Mouse (Mus musculus) megakaryocyte, embryonic 14.5 days (primary cell): ENCODE measurements around the gene Zxdb. TPM values are rescaled to one million over a fixed set of nuclear protein-coding genes. Genes with fewer than 3 reads are reported as not detected.
"Not testable (repeated sequence)": the region's sequence is repeated elsewhere in the genome, so short reads cannot be mapped to it uniquely, and the experiment has no call there.

Experiments
- H3K27me3 ChIP-seq: replicated peaks from 2 replicates; pipeline ENCODE3; 2012; ENCODE audit warnings: inconsistent platforms
- H3K36me3 ChIP-seq: replicated peaks from 2 replicates; pipeline ENCODE3; 2012; ENCODE audit warnings: low read length, inconsistent platforms, mixed read lengths
- H3K4me1 ChIP-seq: 2 replicates; pipeline ENCODE4 v1.6.1; 2012; ENCODE audit warnings: inconsistent platforms
- H3K4me3 ChIP-seq: replicated peaks from 2 replicates; pipeline ENCODE3; 2012; ENCODE audit warnings: moderate library complexity, mild to moderate bottlenecking, inconsistent platforms
- H3K9me3 ChIP-seq: 2 replicates; pipeline ENCODE4 v1.6.1; 2012; ENCODE audit warnings: inconsistent platforms
- FLI1 ChIP-seq: IDR thresholded peaks from 2 replicates; pipeline ENCODE4 v1.6.1; 2012; ENCODE audit warnings: low read length, inconsistent platforms, mixed read lengths
- GATA1 ChIP-seq: IDR thresholded peaks from 3 replicates; pipeline ENCODE4 v1.6.1; 2012; ENCODE audit warnings: mixed read lengths, low read length, inconsistent platforms, borderline replicate concordance
- polyA plus RNA-seq: library from polyadenylated mRNA; stranded (reverse); fragments of >175 nt; gene quantifications from 2 replicates; pipeline ENCODE4 v1.2.3, GENCODE M21; 2012; ENCODE audit warnings: low replicate concordance; ENCODE audit not compliant: insufficient read depth

Zxdb gene
- 0.07 TPM in 1 of 2 replicates, not detected in the other for polyA plus RNA-seq

DNA sequence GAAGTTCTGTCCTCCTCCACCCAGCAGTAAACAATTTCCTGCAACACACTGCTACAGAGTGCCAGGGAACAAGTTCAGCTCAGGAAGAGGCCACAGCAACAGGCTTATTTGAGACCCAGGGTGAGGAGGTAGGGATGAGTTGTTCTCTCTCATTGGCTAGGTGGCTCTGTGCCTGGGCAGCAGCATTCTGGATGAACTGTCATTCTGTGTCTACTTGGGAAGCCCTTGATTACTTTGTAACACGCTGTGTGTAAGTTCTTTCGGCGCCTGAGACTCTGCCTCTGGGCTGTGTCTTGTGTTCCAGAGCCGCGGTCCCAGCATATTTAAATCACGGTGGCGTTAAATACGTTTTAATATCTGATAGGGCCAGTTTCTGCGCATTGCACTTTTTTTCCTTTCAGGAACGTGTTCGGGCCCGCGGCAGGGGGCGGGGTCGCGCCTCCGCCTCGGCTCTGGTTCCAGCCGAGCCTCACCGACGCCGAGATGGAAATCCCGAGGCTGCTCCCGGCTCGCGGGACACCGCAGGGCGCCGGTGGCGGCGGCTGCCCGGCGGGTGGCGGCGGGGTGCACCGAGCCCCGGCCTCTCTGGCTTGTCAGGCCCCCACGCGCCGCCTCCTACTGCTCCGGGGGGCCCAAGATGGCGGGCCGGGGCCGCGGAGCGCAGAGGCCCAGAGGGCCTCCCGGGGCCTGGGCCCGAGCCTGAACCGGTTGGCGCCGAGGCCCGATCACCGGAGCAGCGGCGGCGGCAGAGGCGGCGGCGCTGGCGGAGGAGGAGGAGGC is at the start of gene Zxdb:
TSS of gene Zxdb (plus strand) at position 378 of the 780 bp plus-strand sequence.
- H3K4me1 ChIP-seq, H3K9me3 ChIP-seq, H3K27me3 ChIP-seq, H3K36me3 ChIP-seq: not testable (repeated sequence)
- peak within 1 kb of the TSS; percentile 72 for H3K4me3 ChIP-seq

GRCm38 (mm10) chrX:94674977-94675376 is 49.4 kb upstream of the Zxdb start:
- H3K4me1 ChIP-seq: 0 out of 2 replicates have a peak, but pooled peaks cover 3% of the 10 kb centered on the region
- TF ChIP-seq GATA1 (no peak), FLI1 (no peak)
- no peaks in the 10 kb centered on the region for H3K9me3 ChIP-seq
- no peaks in the 10 kb centered on the region for H3K36me3 ChIP-seq
- H3K27me3 ChIP-seq: peaks cover 2% of the 10 kb centered on the region
- no peak overlapping the region for H3K4me3 ChIP-seq

DNA sequence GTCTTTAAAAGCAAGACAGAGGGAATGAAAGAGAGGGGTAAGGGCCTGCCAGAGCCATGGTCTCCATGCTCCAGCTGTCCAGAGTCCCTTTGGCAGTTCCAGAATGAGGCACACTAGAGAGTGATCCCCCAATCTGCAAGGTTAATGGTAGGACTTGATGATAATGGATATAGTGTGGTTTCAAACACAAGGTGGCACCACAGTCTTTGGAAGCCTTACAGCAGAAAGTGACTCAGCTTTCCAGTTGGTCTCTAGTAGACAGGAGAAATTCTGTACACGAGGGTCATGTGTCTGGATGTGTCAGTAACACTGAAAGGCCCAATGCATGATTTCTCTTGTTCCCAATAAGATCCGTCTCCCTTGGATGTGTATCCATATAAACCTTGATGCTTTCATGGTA is 42.8 kb upstream of the Zxdb start:
- H3K27me3 ChIP-seq, H3K9me3 ChIP-seq, H3K36me3 ChIP-seq, H3K4me1 ChIP-seq, H3K4me3 ChIP-seq: not testable (repeated sequence)

GRCm38 (mm10) chrX:94689593-94689992 is 34.8 kb upstream of the Zxdb start:
- not testable (repeated sequence) for H3K27me3 ChIP-seq, H3K4me1 ChIP-seq, H3K4me3 ChIP-seq, H3K36me3 ChIP-seq, H3K9me3 ChIP-seq

GRCm38 (mm10) chrX:94706676-94707075 is 17.7 kb upstream of the Zxdb start:
- not testable (repeated sequence) for H3K27me3 ChIP-seq, H3K4me1 ChIP-seq, H3K36me3 ChIP-seq, H3K9me3 ChIP-seq, H3K4me3 ChIP-seq

DNA sequence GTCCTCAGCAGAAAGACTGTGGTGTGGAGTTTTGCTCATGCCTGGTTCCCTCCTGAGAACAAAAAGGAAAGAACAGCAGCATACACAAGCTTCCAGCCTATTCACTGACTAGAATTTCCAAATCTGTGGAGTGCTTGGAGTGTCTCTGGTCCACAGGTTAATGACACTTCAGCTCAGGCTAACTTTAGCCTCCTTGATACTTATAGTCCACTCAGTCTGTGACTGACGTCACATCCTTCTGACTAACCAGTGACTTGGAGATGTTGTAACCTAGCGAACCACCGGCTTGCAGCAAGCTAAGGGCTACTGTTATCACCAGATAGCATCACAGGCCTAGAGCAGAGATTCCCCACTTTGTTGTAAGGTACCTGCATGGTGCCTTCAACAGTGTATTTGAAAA is 14.6 kb upstream of the Zxdb start:
- H3K9me3 ChIP-seq, H3K27me3 ChIP-seq, H3K4me1 ChIP-seq, H3K4me3 ChIP-seq, H3K36me3 ChIP-seq: not testable (repeated sequence)

GRCm38 (mm10) chrX:94724972-94725569 is 702 bp downstream of the Zxdb start:
- peak overlapping the region; percentile 72 for H3K4me3 ChIP-seq

DNA sequence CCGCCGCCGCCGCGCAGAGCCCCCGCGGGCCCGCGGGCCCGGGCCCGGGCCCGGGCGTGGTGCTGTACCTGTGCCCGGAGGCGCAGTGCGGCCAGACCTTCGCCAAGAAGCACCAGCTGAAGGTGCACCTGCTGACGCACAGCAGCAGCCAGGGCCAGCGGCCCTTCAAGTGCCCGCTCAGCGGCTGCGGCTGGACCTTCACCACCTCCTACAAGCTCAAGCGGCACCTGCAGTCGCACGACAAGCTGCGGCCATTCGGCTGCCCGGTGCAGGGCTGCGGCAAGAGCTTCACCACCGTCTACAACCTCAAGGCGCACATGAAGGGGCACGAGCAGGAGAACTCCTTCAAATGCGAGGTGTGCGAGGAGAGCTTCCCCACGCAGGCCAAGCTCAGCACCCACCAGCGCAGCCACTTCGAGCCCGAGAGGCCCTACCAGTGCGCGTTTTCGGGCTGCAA is 1.3 kb downstream of the Zxdb start:
- H3K9me3 ChIP-seq, H3K27me3 ChIP-seq, H3K4me1 ChIP-seq, H3K36me3 ChIP-seq, H3K4me3 ChIP-seq: not testable (repeated sequence)

More at GRCm38 (mm10) chrX:94724972-94725569, 702 bp downstream of the Zxdb start:
- H3K4me1 ChIP-seq, H3K36me3 ChIP-seq, H3K9me3 ChIP-seq, H3K27me3 ChIP-seq: not testable (repeated sequence)

DNA sequence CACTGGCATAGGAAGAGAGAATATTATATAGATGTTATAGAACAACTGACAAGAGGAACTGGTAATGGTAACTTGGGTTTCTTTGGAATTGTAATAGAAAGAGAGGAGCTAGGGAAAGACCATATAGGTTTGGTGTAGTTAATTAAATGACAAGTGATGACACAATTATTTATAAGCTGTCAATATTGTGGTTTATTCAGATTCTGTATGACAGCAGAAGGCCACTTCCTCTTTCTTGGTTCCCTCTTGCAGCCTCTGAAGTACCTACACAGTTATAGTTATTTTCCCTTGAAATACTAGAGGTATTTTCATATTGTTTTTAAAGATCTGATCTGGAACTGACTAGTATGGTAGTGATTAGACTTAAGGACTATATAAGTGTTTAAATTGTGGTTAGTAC is 7.2 kb downstream of the Zxdb start:
- H3K4me1 ChIP-seq: no peaks in the 10 kb centered on the region

GRCm38 (mm10) chrX:94753733-94754132 is 29.4 kb downstream of the Zxdb start:
- no peaks in the 10 kb centered on the region for H3K4me1 ChIP-seq
- H3K9me3 ChIP-seq: no peaks in the 10 kb centered on the region
- no peak overlapping the region for H3K4me3 ChIP-seq
- peaks cover 12% of the 10 kb centered on the region for H3K27me3 ChIP-seq
- H3K36me3 ChIP-seq: no peaks in the 10 kb centered on the region
- TF ChIP-seq GATA1 (no peak), FLI1 (no peak)

More for the DNA sequence above, 7.2 kb downstream of the Zxdb start:
- Histone ChIP-seq H3K4me3 (no peak overlapping the region), H3K36me3 (no peaks in the 10 kb centered on the region), H3K9me3 (no peaks in the 10 kb centered on the region), H3K27me3 (no peaks in the 10 kb centered on the region)
- TF ChIP-seq FLI1 (no peak), GATA1 (no peak)

DNA sequence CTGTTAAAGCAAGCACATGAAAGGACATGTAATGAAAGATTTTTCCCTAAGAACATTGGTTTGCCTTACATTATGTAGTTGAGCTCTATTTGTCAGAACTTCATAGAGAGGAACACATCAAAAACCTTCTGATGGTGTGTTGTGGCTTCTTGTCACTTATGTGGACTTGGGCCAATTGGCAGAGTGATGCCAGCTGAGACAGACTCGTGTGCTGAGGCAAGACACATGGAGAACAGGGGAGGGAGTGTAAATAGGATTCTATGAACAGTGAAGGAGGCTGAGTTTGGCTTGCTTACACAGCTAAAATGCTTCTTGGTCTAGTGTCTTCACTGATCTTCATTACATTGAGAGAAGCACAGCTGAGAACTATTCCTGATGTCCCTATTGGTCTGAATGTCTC is 35.6 kb downstream of the Zxdb start:
- H3K27me3 ChIP-seq: peaks cover 20% of the 10 kb centered on the region
- no peak for TF ChIP-seq FLI1
- no peak for TF ChIP-seq GATA1
- H3K36me3 ChIP-seq: no peaks in the 10 kb centered on the region

More for the DNA sequence above, 35.6 kb downstream of the Zxdb start:
- H3K4me3 ChIP-seq: no peak overlapping the region
- H3K4me1 ChIP-seq: no peaks in the 10 kb centered on the region
- H3K9me3 ChIP-seq: no peaks in the 10 kb centered on the region
